Mouse (Mus musculus) common myeloid progenitor, adult 5-6 weeks (primary cell): ENCODE results near the gene Nrap. TPM values are rescaled to one million over a fixed set of nuclear protein-coding genes. Genes with fewer than 3 reads are reported as not detected.

Experiments
- ATAC-seq: replicated peaks from 2 replicates; pipeline ENCODE4 v1.8.0; 2016; ENCODE audit warnings: low read depth, mild to moderate bottlenecking, moderate TSS enrichment, inconsistent platforms; ENCODE audit not compliant: poor library complexity, severe bottlenecking
- total RNA-seq: library from RNA; stranded (forward); fragments of 200-1000, 187-1606 nt; gene quantifications from 2 replicates; pipeline ENCODE4 v1.2.3, GENCODE M21; 2017

The Nrap gene
- total RNA-seq, 1 experiment from 2014 or later: 0.91 TPM

- ATAC-seq: 0 out of 2 replicates have a peak, but pooled peaks have one; percentile 23
Measured at GRCm38 (mm10) chr19:56397663-56398527, 8.1 kb upstream of the Nrap start.

GRCm38 (mm10) chr19:56396669-56397621 is 7.1 kb upstream of the Nrap start, which contains the start of gene Casp7:
Gene Casp7 (plus strand): TSS chr19:56397129.
- peak; percentile 46 for ATAC-seq

GRCm38 (mm10) chr19:56396227-56396626 is 6.4 kb upstream of the Nrap start:
- ATAC-seq: no peak

- ATAC-seq: no peak
Measured at GRCm38 (mm10) chr19:56395183-56395935, 5.5 kb upstream of the Nrap start.

GRCm38 (mm10) chr19:56393311-56393866 is 3.6 kb upstream of the Nrap start:
- ATAC-seq: no peak

GRCm38 (mm10) chr19:56391307-56392046 is 1.6 kb upstream of the Nrap start:
- peak; percentile 93 for ATAC-seq

- ATAC-seq: no peak
Measured at GRCm38 (mm10) chr19:56389176-56389575, 661 bp downstream of the Nrap start.

GRCm38 (mm10) chr19:56387726-56388302 is 2.0 kb downstream of the Nrap start:
- ATAC-seq: no peak

GRCm38 (mm10) chr19:56386095-56386494 is 3.7 kb downstream of the Nrap start:
- ATAC-seq: no peak

- ATAC-seq: no peak
Measured at GRCm38 (mm10) chr19:56385546-56385945, 4.3 kb downstream of the Nrap start.

GRCm38 (mm10) chr19:56381407-56381806 is 8.4 kb downstream of the Nrap start:
- ATAC-seq: no peak

GRCm38 (mm10) chr19:56380341-56380740 is 9.5 kb downstream of the Nrap start:
- ATAC-seq: no peak

- ATAC-seq: no peak
Measured at GRCm38 (mm10) chr19:56378554-56379172, 11.2 kb downstream of the Nrap start.

- no peak for ATAC-seq
Measured at GRCm38 (mm10) chr19:56378007-56378406, 11.8 kb downstream of the Nrap start.

- no peak for ATAC-seq
Measured at GRCm38 (mm10) chr19:56374011-56374410, 15.8 kb downstream of the Nrap start.

GRCm38 (mm10) chr19:56373246-56373645 is 16.6 kb downstream of the Nrap start:
- no peak for ATAC-seq

GRCm38 (mm10) chr19:56372226-56372625 is 17.6 kb downstream of the Nrap start:
- no peak for ATAC-seq
